Mouse (Mus musculus): ENCODE data around the gene BC067074.

BC067074 gene

DNA sequence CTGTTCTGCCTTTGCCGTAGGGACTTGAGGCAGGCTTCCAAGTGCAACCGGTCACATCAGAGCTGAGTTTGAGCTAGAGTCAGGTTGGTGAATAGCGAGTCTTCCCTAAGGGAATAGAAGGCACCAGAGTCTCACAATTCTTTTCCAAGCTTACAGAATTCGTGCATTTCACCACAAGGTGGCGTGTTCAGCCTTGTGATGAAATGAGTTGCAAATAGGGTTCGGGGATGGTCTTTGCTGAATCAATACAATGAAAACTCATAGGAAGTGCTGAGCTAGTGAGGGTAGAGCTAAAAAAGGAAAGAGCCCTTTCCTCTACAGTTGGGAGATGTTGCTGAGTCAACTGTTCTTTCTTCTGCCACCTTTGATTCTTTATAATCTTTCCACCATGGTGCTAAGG lies 29.0 kb downstream of the BC067074 start:
- peak; percentile 30 for DNase-seq (ENCODE audit: low read depth)

DNA sequence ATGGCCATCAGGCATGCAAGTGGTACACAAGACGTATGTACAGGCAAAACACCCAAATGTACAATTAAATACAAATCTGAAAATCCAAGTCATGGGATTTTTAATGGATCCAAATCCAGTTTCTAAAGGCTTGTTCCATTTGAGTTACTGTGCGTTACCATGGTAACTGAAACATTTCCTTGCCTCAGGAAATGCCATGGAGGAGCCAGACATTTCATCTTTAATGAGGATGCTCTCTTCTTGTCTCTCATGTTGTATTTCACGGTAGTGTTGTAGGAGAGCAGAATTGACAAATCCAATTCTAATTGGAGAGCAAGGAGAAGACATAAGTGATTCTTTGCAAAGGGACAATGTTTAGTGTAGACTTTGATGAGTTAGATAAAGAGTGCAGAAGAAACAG lies 31.3 kb downstream of the BC067074 start:
- no peak for DNase-seq (ENCODE audit: low read depth)

DNA sequence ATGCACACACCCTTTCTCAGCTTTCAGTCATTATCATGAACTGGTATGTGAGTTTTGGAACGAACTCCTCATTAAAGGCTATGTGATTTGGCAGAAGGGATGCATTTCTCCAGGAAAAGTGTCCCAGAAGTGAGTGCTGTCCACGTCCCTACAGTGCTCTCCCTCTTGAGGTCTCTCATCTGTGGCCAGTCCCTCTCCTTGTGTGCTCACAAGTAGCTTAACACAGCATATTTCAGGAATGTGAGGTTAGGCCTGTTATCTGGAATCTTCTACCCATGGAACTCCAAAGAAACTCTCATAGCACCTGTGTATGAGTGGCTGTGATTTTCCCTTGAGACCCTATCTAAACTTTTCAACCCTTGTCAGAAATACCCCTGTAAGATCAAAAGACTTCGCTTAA lies 32.7 kb downstream of the BC067074 start:
- DNase-seq (ENCODE audit: low read depth): no peak

DNA sequence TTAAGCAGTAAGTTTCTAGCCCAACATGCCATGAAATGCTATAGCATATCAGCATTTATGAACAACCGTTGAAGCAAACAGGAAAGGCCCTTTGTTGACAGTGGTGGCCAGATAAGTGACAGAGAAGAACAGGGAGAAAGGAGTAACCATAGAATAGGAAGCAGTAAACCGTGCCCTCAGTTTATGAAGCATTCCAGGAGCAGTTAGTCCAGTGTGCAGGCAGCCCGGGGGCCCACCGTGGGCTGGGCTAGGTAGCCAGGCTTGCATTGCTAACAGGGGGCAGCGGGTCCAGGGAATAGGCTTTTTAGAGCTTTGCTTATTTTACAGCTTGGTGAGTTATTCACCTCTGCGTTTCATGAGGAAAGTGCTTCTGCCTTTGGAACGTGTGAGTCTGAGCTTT lies 39.3 kb downstream of the BC067074 start:
- DNase-seq (ENCODE audit: low read depth): no peak

DNA sequence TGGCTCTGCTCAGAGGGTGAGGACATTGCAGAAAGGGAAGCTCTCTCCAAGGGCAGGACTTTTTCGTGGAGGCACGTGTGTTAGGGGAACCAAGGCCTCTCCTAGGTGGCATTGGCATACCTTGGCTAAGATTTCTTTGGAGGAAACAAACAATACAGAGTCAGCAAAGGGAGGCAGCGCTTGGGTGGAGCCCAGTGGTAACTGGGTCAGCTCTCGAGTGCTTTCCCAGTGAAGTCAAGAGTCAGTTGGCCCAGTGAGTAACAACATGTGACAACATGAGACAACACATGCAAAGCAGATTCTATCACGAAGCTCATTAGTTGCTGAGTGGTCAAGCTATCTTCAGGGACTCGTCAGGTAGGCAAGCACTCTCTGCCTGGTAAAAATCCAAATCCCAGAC lies 40.4 kb downstream of the BC067074 start:
- no peak for DNase-seq (ENCODE audit: low read depth)

DNA sequence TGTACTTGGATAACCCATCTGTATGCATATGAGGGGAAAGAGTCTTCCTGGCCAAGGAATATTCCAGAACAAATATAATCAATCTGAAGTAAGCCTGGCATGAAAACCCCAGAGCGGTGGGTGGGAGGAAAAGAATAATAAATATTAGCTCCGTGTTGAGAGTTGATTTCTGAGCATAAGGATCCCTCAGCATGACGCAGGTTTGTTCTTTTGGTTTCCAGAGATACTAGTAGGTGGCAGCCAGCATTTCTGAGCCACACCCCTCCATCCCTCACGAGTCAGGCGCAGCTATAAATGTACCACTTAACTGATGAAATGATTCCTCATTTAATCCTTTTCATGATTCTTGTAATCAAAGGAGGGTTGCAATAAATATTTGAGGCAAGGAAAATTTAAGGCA lies 41.0 kb downstream of the BC067074 start:
- DNase-seq (ENCODE audit: low read depth): no peak

DNA sequence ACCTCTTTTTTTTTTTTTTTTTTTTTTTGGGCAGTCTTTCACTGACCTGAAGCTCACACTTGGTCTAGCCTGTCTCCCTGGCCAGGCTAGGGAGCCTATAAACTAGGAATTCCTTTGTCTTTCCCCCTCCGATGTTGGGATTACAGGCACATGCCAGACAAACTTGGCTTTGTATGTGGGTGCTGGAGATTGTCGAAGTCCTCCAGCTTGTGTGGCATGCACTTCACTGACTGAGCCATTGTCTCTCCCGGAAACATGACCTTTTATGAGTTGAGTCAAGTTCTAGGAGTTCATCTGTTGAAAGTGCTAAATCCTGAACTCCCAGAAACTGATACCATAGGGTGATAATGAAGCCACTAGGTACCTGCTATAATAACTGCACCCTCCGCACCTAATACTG lies 41.8 kb downstream of the BC067074 start:
- no peak for DNase-seq (ENCODE audit: low read depth)

DNA sequence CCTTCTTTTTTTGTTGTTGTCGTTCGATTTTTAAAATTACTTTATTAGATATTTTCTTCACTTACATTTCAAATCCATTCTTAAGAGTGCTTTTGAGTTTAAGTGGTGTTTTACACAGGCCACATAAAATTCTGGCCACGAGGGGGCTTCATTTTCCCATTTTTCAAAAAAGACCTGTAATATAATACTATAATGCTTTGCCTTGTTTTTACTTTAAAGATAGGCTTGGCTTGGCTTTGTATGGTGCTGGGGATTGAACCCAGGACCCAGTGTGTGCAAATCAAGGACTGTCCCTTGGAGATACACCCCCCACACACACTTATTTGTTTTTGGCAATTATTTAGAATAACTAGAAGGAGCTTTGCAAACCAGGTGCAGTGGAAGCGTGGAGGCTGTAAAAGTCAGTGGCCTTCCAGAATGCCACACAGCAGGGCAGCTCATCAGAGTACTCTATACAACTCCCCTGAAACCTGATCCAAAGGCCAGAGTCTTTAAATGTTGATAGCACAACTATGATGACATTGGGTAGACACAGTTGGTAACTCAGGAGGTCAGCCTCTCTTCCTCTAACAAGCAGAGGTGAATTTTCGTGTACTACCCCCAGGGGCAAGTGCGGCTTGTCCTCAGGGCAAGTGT lies 44.4 kb downstream of the BC067074 start:
- DNase-seq (ENCODE audit: low read depth): no peak

DNA sequence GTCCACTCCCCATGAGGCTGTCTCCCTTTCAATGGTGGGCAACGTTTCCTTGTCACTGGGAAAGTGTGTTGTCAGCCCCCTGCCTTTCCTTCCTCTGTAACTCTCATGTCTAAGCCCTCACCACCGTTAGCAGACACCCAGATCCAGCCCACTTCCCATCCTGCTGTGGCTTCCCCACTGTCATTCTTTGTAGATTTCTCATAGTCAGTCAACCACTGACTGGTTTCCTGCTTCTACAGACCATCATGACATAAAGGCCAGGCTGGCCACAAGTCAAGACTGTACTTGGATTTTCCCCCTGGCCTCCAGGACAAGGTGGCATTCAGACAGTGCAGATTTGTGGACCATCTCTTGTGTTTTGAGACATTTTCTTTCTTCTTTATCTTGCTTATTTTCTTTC lies 47.7 kb downstream of the BC067074 start:
- no peak for DNase-seq (ENCODE audit: low read depth)

DNA sequence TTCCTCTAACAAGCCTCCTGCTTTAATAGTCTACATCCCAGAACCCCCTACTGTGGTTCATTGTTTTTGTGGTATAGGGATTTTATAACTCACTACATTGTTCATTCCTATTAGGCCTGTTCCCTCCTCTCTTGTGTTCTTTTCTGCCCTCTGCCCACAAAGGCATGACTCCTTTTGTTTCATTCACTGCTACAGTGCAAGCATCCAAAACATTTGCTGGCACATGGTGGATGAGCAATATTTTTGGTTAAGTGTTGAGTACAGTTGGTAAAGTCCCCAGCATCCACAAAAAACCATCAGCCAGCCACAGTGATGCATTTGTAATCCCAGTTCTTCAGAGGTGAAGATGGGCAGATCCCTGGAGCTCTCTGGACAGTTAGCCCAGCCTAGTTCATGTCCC lies 48.2 kb downstream of the BC067074 start:
- DNase-seq (ENCODE audit: low read depth): no peak

DNA sequence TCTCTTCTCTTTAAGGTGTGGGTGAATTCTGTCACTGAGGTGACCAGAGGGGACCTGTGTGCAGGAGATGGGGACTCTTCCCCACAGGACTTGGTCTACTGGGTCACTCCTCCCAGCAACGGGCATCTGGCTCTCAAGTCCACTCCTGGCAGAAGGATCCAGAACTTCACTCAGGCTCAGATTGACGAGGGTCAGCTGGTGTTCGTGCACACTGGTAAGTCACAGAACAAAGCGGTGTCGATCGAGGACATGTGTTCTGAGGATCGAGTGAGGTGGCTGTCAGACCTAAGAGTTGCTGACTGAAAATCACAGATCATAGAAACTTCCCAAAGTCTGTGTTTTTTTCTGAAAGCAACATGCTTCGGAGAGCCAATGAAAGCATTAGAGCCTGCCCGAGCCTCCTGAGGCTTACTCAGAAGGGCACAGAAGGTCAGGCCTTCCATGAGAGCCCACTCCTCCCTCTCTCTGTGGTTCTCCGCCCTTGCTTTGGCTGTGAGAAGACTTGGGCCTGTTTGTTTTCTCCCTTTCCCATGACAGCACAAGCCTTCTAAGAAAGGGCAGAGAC lies 49.5 kb downstream of the BC067074 start:
- DNase-seq (ENCODE audit: low read depth): no peak

DNA sequence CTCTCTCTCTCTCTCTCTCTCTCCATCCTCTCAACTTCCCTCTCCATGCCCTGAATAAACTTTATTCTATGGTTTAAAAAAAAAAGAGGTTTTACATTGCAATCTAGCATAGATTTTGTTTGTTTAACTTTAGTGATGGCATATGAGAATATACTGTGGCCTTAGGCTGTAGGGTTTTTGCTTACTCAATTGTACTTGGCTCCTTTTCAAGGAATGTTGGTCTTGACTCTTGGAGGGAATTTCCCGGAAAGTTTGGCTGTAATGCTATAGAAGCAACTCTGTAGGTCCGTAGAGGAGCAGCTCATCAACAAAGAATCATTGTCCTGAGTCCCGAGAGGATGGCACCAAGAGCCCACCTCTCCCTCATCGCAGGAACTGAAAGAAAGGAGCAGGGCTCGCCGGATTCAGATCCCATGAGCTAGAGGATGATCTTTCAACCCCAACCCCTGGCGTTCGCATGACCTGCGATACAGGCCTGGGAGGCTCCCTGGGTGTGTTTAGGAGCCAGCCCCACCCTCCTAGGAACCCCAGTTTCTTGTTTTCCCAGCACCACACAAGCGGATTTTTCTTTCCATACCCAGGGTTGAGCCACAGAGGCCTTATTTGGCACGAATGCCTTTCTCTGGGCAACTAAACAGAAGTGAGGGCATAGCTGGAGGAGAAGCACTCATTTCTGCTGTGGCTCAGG lies 57.9 kb downstream of the BC067074 start:
- DNase-seq (ENCODE audit: low read depth): peak; percentile 18

DNA sequence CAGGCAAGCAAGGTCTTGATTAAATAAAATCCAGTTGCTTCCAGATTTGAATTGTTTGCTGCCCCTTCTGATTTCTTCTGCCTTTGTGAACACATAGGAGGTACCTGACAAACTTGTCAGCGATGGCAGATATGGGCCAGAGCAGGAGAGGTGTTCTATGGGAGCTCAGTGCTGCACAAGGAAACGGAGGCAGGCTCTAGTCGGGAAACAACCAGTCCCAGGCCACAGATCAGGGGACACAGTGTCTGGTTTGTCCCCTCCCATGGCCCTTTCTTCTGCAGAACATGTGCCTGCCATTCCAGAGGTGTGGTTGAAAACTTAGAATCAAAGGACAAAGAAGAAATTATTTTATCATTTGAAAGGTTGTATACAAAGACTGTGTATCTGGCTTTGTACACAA lies 60.6 kb downstream of the BC067074 start:
- no peak for DNase-seq (ENCODE audit: low read depth)

DNA sequence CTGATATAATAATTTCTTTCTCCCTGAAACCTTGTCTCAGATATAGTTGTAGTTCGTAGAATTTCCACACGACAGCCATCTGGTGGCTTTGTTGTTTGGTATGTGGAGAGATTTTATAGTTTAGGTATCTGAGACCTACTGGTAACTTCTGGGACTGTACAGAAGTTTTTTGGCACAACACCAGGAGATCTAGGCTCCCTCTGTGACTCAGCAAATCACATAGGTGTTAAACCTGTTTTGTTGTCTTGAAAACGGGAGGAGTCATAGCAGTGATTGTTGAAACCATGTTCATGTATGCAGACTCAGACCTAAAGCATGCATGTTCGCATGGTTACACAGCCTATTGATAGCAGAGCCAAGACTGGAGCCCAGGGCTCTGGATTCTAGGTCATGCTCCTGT lies 61.0 kb downstream of the BC067074 start:
- no peak for DNase-seq (ENCODE audit: low read depth)

DNA sequence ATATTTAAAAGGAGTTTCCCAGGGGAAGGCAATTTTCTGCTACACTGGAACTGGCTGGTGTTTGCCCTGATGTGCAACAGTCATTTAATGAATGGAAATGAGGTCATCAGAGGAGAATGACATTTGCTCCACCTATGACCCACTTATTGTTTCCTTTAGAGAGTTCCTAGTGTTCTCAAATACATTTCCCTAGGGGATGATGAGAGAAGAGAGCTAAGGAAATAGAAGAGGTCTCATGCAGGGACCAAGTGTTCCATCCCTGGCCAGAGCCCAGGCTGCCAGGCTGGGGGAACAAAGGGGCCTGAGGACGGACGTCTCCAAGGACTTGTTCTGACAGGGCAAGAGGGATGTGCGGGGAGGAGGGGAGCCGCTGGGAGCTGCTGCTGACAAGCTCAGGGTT lies 62.1 kb downstream of the BC067074 start:
- DNase-seq (ENCODE audit: low read depth): no peak

DNA sequence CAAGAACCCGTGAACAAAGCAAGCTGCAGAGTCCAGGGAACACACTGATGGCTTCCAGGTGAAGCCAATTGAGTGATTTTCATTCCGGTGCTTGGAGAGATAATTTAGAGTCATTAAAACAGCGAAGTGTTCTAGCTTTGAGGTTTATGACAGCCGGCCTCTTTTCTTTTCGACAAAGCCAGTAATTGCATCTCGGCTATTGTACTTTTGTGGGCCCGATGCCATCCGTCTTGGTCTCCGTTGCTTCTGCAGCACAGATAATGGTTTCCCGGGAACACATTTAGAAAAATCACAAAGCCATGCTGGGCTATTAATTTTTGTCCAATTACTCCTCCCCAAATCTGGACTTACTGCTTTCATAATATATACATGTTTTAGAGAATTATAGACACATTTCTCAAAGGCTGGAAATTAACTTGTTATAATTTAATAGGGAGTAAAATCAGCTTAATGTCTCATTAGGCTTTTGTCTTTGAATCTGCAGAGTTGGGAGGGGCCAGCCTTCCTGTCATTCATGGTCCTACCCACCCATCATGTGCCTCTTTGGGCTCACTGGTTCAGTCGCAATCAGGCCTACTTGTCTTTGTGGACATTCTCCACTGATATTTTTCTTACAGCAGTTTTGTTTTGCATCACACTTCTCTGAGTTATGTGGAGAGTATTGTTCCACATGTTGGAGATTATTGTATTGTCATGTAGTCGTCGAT lies 64.6 kb downstream of the BC067074 start:
- DNase-seq (ENCODE audit: low read depth): no peak

DNA sequence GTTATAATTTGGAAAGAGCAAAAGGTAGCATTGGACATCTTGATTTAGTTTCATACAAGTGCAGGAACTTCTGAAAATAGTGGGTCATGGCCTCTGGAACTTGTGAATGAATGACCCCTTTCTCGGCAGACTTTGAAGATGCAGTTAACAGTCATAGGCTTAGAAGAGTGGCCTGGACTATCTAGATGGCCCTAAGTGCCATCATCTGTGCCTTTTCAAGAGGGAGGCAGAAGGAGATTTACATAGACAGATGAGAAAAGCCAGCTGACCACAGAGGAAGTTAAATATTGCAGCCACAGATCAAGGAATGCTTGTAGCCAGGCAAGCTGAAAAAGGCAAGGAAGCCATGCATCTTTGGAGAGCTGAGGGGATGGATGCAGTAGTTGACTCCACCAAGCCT lies 66.7 kb downstream of the BC067074 start:
- no peak for DNase-seq (ENCODE audit: low read depth)

DNA sequence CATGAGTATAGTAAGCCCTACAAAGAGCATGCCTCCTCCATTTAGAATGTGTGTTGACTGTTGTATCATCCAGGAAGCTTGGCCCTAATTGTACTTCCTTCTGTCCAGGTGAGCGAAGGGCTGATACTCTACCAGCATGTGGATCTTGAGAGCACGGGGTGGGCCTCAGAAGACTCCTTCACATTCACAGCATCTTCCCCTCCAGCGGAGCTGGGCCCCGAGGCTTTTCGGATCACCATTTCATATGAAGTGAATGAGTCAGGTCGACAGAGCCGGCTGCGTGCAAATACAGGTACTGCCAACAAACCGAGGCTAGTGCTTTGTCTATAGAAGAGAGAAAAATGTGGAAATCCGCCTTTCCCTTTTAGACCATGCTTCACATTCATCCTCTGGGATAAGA lies 73.0 kb downstream of the BC067074 start:
- no peak for DNase-seq (ENCODE audit: low read depth)

DNA sequence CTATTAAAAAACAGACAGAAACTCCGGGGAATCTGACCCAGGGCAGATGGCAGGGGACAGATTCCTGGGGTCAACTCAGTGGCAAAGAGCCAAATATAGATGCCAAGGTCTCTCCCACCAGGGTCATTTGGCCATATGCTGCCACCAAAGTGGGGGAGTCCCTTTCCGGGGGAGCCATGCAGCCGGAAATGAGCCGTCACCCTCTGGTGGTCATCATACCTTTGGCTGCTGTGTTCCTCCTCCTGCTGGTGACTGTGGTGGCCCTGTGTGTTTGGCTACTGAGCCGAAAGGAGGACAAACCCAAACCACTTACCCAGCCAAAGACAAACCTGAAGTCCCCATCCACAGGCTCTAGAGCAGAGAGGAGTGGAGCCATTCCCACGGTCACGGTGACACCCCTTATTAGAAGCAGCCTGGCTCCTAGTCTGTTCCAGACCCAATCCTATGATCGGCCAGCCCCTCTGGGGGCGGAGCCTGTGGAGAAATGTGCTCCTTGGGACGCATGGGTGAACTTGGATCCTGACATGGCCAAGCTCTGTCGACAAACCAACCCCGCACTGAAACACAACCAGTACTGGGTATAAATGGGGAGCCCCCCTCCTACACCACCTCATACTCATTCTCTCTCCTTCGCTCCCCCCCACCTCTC lies 76.1 kb downstream of the BC067074 start:
- DNase-seq (ENCODE audit: low read depth): no peak

DNA sequence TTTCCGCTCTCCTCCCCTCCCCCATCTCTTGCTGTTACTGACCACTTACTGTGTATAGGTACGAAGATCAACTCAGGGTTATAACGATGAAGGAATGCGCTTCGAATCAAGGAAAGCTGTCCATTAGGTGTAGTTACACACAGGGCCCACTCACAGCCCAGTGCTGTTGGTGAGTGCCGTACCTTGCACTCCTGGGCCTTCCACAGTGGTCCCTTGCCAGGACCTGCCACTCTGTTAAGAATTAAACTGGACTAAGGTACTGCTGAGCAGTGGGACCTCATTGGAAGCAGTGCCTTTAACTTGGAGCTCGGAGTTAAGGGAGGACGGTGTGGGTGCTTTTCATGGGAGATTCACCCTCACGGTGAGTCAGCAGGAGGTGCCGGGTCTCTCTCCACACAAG lies 76.7 kb downstream of the BC067074 start:
- no peak for DNase-seq (ENCODE audit: low read depth)

DNA sequence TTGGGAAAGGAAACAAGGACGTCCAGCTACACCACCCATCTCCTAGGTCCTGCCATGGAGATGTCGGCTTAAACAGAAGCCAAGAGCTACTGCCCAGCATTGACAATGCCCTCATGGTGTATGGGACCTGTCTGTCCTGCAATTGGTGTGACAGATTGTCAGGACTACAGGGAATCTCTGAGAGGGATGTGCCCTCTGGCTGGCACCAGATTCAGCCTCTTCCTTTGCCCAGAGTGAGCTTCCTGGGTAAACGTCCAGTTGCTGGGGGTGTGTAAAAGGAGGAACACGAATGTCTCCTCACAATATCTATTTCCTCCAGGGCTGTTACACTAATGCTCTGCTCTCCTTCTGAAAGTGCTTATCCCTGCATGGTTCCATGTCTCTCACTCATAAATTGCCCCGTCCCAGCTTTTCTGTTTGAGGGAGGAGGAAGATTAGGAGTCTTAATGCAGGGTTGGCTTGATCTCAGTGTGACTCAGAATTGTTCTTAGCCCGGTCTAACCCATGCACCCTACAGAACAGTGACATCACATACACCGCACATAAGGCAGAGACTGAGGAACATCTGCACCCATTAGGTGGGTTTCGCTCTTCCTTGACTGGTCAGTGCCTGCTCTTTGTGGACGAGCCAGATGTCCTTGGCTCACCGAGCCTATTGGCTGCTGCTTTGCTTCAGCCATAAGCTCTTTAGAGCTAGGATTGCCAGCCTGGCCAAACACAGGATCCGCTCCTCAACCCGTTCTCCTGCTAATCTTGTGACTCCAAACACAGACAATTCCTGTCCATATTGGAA lies 80.5 kb downstream of the BC067074 start:
- DNase-seq (ENCODE audit: low read depth): no peak

DNA sequence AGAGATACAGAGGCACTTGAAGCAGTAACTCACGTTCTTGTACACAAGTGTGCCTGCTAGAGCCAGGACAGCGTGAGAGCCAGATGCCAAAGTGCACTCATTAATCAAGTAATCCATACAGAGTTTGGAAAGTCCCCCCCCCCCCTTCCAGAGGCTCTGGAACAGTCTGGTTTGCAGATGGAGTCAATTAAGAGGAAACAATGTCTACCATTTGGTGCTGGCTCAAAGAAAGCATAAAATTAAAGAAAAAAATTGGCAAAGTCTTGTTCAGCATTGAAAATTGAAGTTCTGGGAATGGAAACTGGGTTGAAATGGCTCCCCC lies 81.1 kb downstream of the BC067074 start:
- no peak for DNase-seq (ENCODE audit: low read depth)
